In genomic region chr5:143298391-143298790, GRCm38 (mm10) we compare ENCODE assay signal across 15 mouse cellular contexts. TPM values are rescaled to one million over a fixed set of nuclear protein-coding genes. Genes with fewer than 3 reads are reported as not detected.
DNase-seq lines count a peak whose midpoint lies in the region; ATAC-seq and TF ChIP-seq lines count a peak whose summit lies in the region.
"Had no signal": no experiment of that assay in that cellular context is flagged by ENCODE, and none has a peak within 500 bp of the region (broad histone marks: within the 10 kb centered on the region; RNA-seq: fewer than 3 reads in every experiment).

No protein-coding gene starts in this region.

- 97% methylated on average over 7 of the region's 7 CpGs for WGBS in thymus, adult 2 months
- 93% methylated on average over 7 of the region's 7 CpGs for WGBS in stomach, postnatal 0 days

- no peaks in the 10 kb centered on the region for H3K9me3 ChIP-seq in stomach, postnatal 0 days (ENCODE audit: control insufficient read depth, low read length)
- H3K9me3 ChIP-seq: heart, embryonic 10.5 days; midbrain, embryonic 12.5 days had no signal

- no peak for ATAC-seq in stomach, postnatal 0 days (ENCODE audit: low FRiP score, low TSS enrichment)
- ATAC-seq: Patski had no signal

- TF ChIP-seq EP300 in stomach, postnatal 0 days (optimal IDR thresholded peaks at IDR 0.05), result no peak

- H3K27ac ChIP-seq in layer of hippocampus, adult 2 months, result no peak overlapping the region
- H3K27ac ChIP-seq in thymus, adult 2 months (ENCODE audit: control insufficient read depth, insufficient read depth, low read length), result no peak overlapping the region
- H3K27ac ChIP-seq in stomach, postnatal 0 days (replicated peaks), result no peak overlapping the region
- H3K27ac ChIP-seq: heart, embryonic 10.5 days; midbrain, embryonic 12.5 days had no signal

- TF ChIP-seq CTCF in layer of hippocampus, adult 2 months (conservative IDR thresholded peaks at IDR 0.05), result peak; percentile 69
- TF ChIP-seq CTCF in thymus, adult 2 months (IDR thresholded peaks at IDR 0.05; ENCODE audit: borderline replicate concordance, control insufficient read depth, extremely low read depth, insufficient read depth, low read length, poor library complexity), result peak; percentile 46; the same call in 1 of the 2 replicates
- TF ChIP-seq CTCF in stomach, postnatal 0 days (IDR thresholded peaks at IDR 0.05; ENCODE audit: low read depth), result peak; percentile 50

- 0 out of 2 replicates have a peak, but pooled peaks cover under 1% of the 10 kb centered on the region for H3K4me1 ChIP-seq in thymus, adult 2 months (replicated peaks; ENCODE audit: control insufficient read depth, insufficient read depth, low read length)
- 0 out of 2 replicates have a peak, but pooled peaks cover 4% of the 10 kb centered on the region for H3K4me1 ChIP-seq in stomach, postnatal 0 days (replicated peaks; ENCODE audit: control insufficient read depth, insufficient read depth)

- H3K4me2 ChIP-seq in stomach, postnatal 0 days (replicated peaks; ENCODE audit: low read depth), result no peak overlapping the region
- H3K4me2 ChIP-seq: midbrain, embryonic 12.5 days had no signal

- no peak for TF ChIP-seq POLR2A in thymus, adult 2 months (IDR thresholded peaks at IDR 0.05; ENCODE audit: control insufficient read depth, extremely low read depth, insufficient read depth, low read length, poor library complexity)

- no peak for DNase-seq in layer of hippocampus, adult 2 months (ENCODE audit: low spot score in 2 of 2)
- no peak for DNase-seq in layer of hippocampus, adult 11-12 months (ENCODE audit: low spot score)
- no peak for DNase-seq in thymus, adult 2 months
- DNase-seq in thymus, postnatal 36 days, result no peak
- peak; percentile 18 for DNase-seq in NIH3T3 (ENCODE audit: low read depth)
- no peak for DNase-seq in stomach, postnatal 0 days (ENCODE audit: low spot score)
- DNase-seq in adrenal gland, adult 18-20 months (ENCODE audit: low spot score in 2 of 2), result no peak
- DNase-seq: adrenal gland, postnatal 14 days; cerebellum, adult 11-12 months; embryo, embryonic 11 days; kidney, adult 8-10 months; lung, adult 18-20 months had no signal

- H3K4me3 ChIP-seq in layer of hippocampus, adult 2 months, result no peak overlapping the region
- H3K4me3 ChIP-seq in thymus, adult 2 months (ENCODE audit: control insufficient read depth, insufficient read depth, low read length), result no peak overlapping the region
- no peak overlapping the region for H3K4me3 ChIP-seq in stomach, postnatal 0 days (ENCODE audit: low read depth, low read length)
- H3K4me3 ChIP-seq: heart, embryonic 10.5 days; midbrain, embryonic 12.5 days had no signal

- no peak overlapping the region for H3K9ac ChIP-seq in stomach, postnatal 0 days (ENCODE audit: low read length)
- H3K9ac ChIP-seq: midbrain, embryonic 12.5 days had no signal

- H3K36me3 ChIP-seq in thymus, adult 2 months (ENCODE audit: control insufficient read depth, insufficient read depth, low read length), result peaks cover 32% of the 10 kb centered on the region
- H3K36me3 ChIP-seq in stomach, postnatal 0 days (ENCODE audit: control insufficient read depth, insufficient read depth, low read length), result peaks cover 11% of the 10 kb centered on the region

- H3K27me3 ChIP-seq in thymus, adult 2 months (ENCODE audit: control insufficient read depth, insufficient read depth, low read length), result peaks cover 6% of the 10 kb centered on the region; the same call in 1 of the 2 replicates
- H3K27me3 ChIP-seq in stomach, postnatal 0 days (ENCODE audit: control insufficient read depth, insufficient read depth, low read length), result peaks cover 1% of the 10 kb centered on the region; the same call in 1 of the 2 replicates
- H3K27me3 ChIP-seq: Patski had no signal

RNA-seq across cellular contexts. Expression of gene Zfp853, which starts 5.0 kb away (rescaled TPM):
- total RNA-seq in layer of hippocampus, adult 2 months (2021), result 1 to 10 TPM; 3.5 to 4.8 TPM
- polyA plus RNA-seq in thymus, adult 2 months (2012; rRNA removed), result 0.96 and 1.0 TPM in 2 replicates
- polyA plus RNA-seq in stomach, postnatal 0 days (2015; fragmentation: Nextera tagmentation; extraction: Ambion mirVana), result 0.06 TPM in 2 replicates
- total RNA-seq in adrenal gland, adult 18-20 months (2021), result under 1 TPM; 0.17 to 0.38 TPM
- polyA plus RNA-seq: heart, embryonic 10.5 days; midbrain, embryonic 12.5 days; Patski had no signal

RNA-seq across cellular contexts. Expression of gene E130309D02Rik, which starts 16.8 kb away (rescaled TPM):
- 10 to 100 TPM; 24.8 to 25.0 TPM for total RNA-seq in layer of hippocampus, adult 2 months (2021)
- polyA plus RNA-seq in thymus, adult 2 months (2012; rRNA removed), result 65.3 and 83.7 TPM in 2 replicates
- 15.7 and 18.5 TPM in 2 replicates for polyA plus RNA-seq in stomach, postnatal 0 days (2015; fragmentation: Nextera tagmentation; extraction: Ambion mirVana)
- 10 to 100 TPM; 22.9 to 34.2 TPM for total RNA-seq in adrenal gland, adult 18-20 months (2021)

RNA-seq across cellular contexts. Expression of gene Zfp316, which starts 28.6 kb away (rescaled TPM):
- total RNA-seq in layer of hippocampus, adult 2 months (2021), result 10 to 100 TPM; 24.0 to 24.3 TPM
- polyA plus RNA-seq in thymus, adult 2 months (2012; rRNA removed), result 3.6 and 4.0 TPM in 2 replicates
- polyA plus RNA-seq in stomach, postnatal 0 days (2015; fragmentation: Nextera tagmentation; extraction: Ambion mirVana), result 1.4 and 1.7 TPM in 2 replicates
- total RNA-seq in adrenal gland, adult 18-20 months (2021), result 1 to 10 TPM; 6.1 to 7.7 TPM

RNA-seq across cellular contexts. Expression of gene Zdhhc4, which starts 30.7 kb away (rescaled TPM):
- 10 to 100 TPM; 50.1 to 56.3 TPM for total RNA-seq in layer of hippocampus, adult 2 months (2021)
- 117 and 118 TPM in 2 replicates for polyA plus RNA-seq in thymus, adult 2 months (2012; rRNA removed)
- 62.6 and 65.2 TPM in 2 replicates for polyA plus RNA-seq in stomach, postnatal 0 days (2015; fragmentation: Nextera tagmentation; extraction: Ambion mirVana)
- total RNA-seq in adrenal gland, adult 18-20 months (2021), result 10 to 100 TPM; 60.7 to 68.5 TPM

RNA-seq across cellular contexts. Expression of gene Grid2ip, which starts 58.7 kb away (rescaled TPM):
- 1 to 10 TPM; 1.2 to 2.2 TPM for total RNA-seq in layer of hippocampus, adult 2 months (2021)
- polyA plus RNA-seq in thymus, adult 2 months (2012; rRNA removed), result 0.06 and 0.26 TPM in 2 replicates
- polyA plus RNA-seq in stomach, postnatal 0 days (2015; fragmentation: Nextera tagmentation; extraction: Ambion mirVana), result 0.86 and 1.4 TPM in 2 replicates
- total RNA-seq in adrenal gland, adult 18-20 months (2021), result under 1 TPM; 0.26 to 0.36 TPM
